Mouse (Mus musculus): ENCODE results near the gene Csf2ra. TPM values are rescaled to one million over a fixed set of nuclear protein-coding genes. Genes with fewer than 3 reads are reported as not detected.
"Not testable (repeated sequence)": the region's sequence is repeated elsewhere in the genome, so short reads cannot be mapped to it uniquely, and the experiment has no call there.

Csf2ra gene
- polyA plus RNA-seq, 1 experiment from 2014 or later = 27.9 TPM

DNA sequence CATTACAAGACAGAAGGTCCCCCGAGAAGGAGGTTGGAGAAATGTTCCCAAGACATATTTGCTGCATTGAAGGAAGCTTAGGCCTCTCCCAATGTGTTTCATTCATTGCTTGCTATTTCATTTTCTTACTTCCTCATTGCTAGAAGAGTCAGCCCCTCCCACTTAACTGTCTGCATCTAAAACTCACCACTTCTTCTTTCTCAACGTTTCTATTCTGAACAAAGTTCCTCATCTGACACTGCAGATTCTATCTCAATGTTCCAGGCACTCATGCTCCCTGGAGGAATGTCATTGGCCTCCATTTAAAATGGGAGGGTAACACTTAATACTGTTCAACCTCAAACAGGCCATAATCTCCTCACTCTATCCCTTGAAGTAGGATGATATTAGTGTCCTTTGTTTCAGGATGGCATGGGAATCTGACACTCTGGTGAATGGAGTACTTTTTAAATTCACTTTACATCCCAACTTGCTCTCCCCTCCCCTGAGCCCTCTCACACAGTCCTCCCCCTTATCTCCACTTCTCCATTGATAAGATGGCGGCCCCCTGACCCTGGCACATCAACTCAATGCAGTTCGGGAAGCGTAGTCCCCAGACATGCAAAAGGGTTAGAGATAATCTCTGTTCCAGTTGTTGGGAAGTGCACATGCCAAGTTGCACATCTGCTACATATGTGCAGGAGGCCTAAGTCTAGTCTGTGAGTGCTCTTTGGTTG is 16.6 kb upstream of the Csf2ra start:
- H3K9me3 ChIP-seq = no peaks in the 10 kb centered on the region
- WGBS = 53% methylated on average over 5 of the region's 5 CpGs

DNA sequence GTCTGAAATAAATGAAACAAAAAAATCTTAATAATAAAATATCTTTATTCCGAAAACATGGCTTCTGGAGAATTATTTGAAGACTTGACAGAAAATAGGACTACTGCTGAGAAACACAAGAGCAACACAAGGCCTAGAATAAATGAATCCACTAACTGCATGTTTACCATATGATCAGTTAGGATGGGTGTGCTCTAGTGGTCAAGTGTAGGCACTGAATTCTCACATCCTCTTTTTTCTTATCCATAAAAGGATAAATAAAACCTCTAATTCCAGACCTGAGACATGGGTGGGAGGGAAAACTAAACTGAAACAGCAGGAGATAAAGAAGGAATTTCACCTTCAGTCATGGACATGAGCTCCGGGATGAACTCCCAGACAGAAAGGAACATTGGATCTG is 9.7 kb upstream of the Csf2ra start:
- H3K36me3 ChIP-seq = no peaks in the 10 kb centered on the region
- no peak overlapping the region for H3K4me3 ChIP-seq
- H3K9me3 ChIP-seq = no peaks in the 10 kb centered on the region
- no peak for DNase-seq (ENCODE audit: low spot score)
- no peak overlapping the region for H3K27ac ChIP-seq
- no peaks in the 10 kb centered on the region for H3K4me1 ChIP-seq
- H3K27me3 ChIP-seq (ENCODE audit: insufficient read depth, poor library complexity, severe bottlenecking) = no peaks in the 10 kb centered on the region
- 64% methylated on average over 2 of the region's 2 CpGs for WGBS

More for the DNA sequence above, 16.6 kb upstream of the Csf2ra start:
- H3K4me3 ChIP-seq = no peak overlapping the region
- H3K4me1 ChIP-seq = no peaks in the 10 kb centered on the region
- H3K27ac ChIP-seq = no peak overlapping the region
- no peak for DNase-seq (ENCODE audit: low spot score)
- H3K27me3 ChIP-seq (ENCODE audit: insufficient read depth, poor library complexity, severe bottlenecking) = no peaks in the 10 kb centered on the region
- no peaks in the 10 kb centered on the region for H3K36me3 ChIP-seq

- Histone ChIP-seq H3K9me3 (no peaks in the 10 kb centered on the region), H3K4me1 (no peaks in the 10 kb centered on the region), H3K27me3 (ENCODE audit: insufficient read depth, poor library complexity, severe bottlenecking) (no peaks in the 10 kb centered on the region), H3K36me3 (no peaks in the 10 kb centered on the region), H3K4me3 (no peak overlapping the region), H3K27ac (no peak overlapping the region)
- no peak for DNase-seq (ENCODE audit: low spot score)
- WGBS = 52% methylated on average over 5 of the region's 5 CpGs
These were observed 6.3 kb upstream of the Csf2ra start for GRCm38 (mm10) chr19:61234532-61234931.

DNA sequence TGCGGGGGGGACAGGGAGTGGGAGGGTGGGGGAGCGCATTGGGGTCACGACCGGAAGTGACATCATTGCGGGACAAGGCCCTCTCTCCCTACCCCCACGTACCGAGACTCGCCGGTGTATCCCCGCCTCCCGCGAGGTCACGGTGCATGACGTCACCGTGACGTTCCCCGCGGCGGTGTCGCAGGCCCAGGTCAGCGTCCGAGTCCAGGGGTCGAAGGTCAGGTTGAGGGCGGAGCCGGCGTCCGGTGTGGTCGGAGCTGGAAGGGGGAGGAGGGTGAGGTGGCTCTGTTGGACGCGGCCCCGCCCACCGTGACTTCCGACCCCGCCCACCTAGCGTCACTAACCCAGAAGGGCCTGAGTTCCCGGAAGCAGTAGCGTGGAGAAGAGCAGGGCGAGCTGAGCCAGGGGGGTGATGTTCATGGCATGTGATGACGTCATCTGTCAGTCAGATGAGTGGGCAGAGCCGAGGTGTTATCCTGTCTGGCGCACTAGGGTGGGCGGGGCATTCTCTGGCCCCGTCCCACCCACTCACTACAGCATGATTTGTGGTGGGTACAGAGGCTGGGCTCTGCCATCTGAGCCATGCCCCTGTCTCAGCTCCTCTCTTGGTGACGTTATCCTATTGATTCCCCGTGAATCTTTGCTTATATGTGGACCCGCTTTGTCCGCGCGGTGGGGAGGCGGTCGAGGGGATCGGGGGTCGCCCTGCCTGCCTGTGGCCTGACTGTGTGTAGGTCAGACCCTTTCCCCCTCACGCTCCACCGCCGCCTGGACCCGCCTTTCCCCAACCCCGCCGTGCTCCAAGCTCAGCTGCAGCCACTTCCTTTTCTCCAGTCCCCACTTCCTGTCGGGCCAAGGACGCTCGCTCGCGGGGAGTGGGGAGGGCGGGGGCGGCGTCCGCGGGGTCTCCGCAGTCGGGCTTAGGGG is 1.0 kb downstream of the Csf2ra start:
- H3K9me3 ChIP-seq = peaks cover 8% of the 10 kb centered on the region; the same call in 1 of the 2 replicates
- peaks cover 26% of the 10 kb centered on the region for H3K4me1 ChIP-seq
- peak; percentile 97 for DNase-seq (ENCODE audit: low spot score)
- WGBS = 3% methylated on average over 70 of the region's 71 CpGs
- peak overlapping the region; percentile 79 for H3K4me3 ChIP-seq
- H3K36me3 ChIP-seq = 0 out of 2 replicates have a peak, but pooled peaks cover 6% of the 10 kb centered on the region
- H3K27ac ChIP-seq = peak overlapping the region; percentile 94
- H3K27me3 ChIP-seq (ENCODE audit: insufficient read depth, poor library complexity, severe bottlenecking) = no peaks in the 10 kb centered on the region

DNA sequence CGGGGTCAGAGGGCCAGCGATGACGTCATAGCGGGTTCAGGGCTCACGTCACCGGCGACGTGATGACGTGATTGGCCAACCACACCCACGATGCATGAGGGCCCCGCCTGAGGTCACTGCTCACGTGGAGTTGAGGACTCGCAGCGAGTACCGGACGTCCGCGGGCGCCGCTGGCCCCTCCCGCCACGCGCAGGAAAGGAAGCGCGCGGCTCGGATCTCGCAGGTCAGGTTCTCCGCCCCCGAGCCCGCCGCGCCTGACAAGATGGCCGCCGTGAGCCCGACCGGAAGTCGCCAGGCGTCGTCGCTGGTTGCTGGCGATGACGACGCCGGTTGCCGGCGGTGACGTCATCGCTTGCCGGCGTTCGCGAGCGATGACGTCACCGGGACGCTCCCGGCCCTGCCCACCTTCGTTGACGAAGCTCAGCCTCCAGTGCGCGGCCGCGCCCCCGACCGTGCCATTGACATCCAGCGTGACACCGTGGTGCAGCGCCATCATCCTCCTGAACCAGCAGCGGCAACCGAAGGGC is 1.8 kb downstream of the Csf2ra start:
- 4% methylated on average over 69 of the region's 71 CpGs for WGBS
- peaks cover 8% of the 10 kb centered on the region; the same call in 1 of the 2 replicates for H3K9me3 ChIP-seq
- 0 out of 2 replicates have a peak, but pooled peaks cover 6% of the 10 kb centered on the region for H3K36me3 ChIP-seq
- H3K27ac ChIP-seq = peak overlapping the region; percentile 94
- no peaks in the 10 kb centered on the region for H3K27me3 ChIP-seq (ENCODE audit: insufficient read depth, poor library complexity, severe bottlenecking)
- H3K4me1 ChIP-seq = peaks cover 26% of the 10 kb centered on the region
- H3K4me3 ChIP-seq = peak overlapping the region; percentile 79
- no peak for DNase-seq (ENCODE audit: low spot score)

DNA sequence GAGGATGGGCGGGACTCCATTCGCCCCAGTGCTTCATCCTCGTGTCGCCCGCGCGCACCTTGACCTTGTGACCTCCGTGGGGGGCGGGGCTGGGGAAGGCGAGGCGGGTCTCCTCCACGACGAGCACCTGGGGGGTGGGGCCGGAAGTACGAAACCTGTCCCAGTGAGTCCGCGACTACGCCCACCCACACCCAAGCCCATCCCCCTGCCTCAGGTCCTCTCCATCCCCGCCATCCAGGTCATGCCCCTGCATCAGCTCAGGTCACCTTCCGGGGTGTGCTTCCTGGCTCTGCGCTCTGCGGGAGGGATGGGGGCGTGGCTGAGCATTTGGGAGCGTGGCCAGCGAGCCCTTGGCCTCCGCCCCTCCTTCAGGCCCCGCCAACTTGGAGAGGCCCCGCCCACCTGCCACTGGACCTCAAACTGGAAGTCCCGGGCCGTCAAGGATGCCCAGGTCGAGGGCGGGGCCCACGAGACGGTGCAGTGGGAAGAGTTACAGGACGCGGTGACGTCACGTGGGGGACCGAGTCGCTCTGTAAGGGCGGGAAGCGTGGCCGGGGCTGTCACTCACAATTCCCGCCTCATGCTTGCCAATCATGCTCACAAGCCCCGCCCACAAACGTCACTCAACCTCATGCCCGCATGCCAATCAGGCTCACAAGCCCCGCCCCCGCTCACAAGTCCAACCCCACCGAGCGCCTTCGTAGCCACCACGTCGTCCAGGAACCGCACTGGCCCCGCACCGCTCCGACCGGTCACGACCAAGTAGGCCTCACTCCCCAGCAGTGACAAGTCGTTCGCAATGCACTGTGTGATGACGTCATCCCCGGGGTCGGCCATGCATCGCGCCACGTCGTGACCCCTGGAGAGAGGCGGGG is 2.5 kb downstream of the Csf2ra start:
- 8% methylated on average over 70 of the region's 70 CpGs for WGBS
- peak; percentile 95 for DNase-seq (ENCODE audit: low spot score)
- peak overlapping the region; percentile 94 for H3K27ac ChIP-seq

GRCm38 (mm10) chr19:61224678-61225525 is 3.3 kb downstream of the Csf2ra start:
- Histone ChIP-seq H3K27me3 (ENCODE audit: insufficient read depth, poor library complexity, severe bottlenecking) (no peaks in the 10 kb centered on the region), H3K9me3 (peaks cover 8% of the 10 kb centered on the region; the same call in 1 of the 2 replicates), H3K36me3 (0 out of 2 replicates have a peak, but pooled peaks cover 6% of the 10 kb centered on the region), H3K27ac (peak overlapping the region; percentile 94), H3K4me3 (peak overlapping the region; percentile 79), H3K4me1 (peaks cover 26% of the 10 kb centered on the region)
- no peak for DNase-seq (ENCODE audit: low spot score)
- WGBS = 31% methylated on average over 52 of the region's 53 CpGs

More for the DNA sequence above, 2.5 kb downstream of the Csf2ra start:
- no peaks in the 10 kb centered on the region for H3K27me3 ChIP-seq (ENCODE audit: insufficient read depth, poor library complexity, severe bottlenecking)
- peaks cover 8% of the 10 kb centered on the region; the same call in 1 of the 2 replicates for H3K9me3 ChIP-seq
- peaks cover 26% of the 10 kb centered on the region for H3K4me1 ChIP-seq
- peak overlapping the region; percentile 79 for H3K4me3 ChIP-seq
- 0 out of 2 replicates have a peak, but pooled peaks cover 6% of the 10 kb centered on the region for H3K36me3 ChIP-seq

- 94% methylated on average over 6 of the region's 6 CpGs for WGBS
- Histone ChIP-seq H3K4me3 (no peak overlapping the region), H3K27ac (no peak overlapping the region), H3K9me3 (peaks cover 8% of the 10 kb centered on the region; the same call in 1 of the 2 replicates), H3K36me3 (0 out of 2 replicates have a peak, but pooled peaks cover 6% of the 10 kb centered on the region), H3K27me3 (ENCODE audit: insufficient read depth, poor library complexity, severe bottlenecking) (no peaks in the 10 kb centered on the region), H3K4me1 (peaks cover 26% of the 10 kb centered on the region)
- no peak for DNase-seq (ENCODE audit: low spot score)
These were observed 4.4 kb downstream of the Csf2ra start for GRCm38 (mm10) chr19:61223706-61224328.

DNA sequence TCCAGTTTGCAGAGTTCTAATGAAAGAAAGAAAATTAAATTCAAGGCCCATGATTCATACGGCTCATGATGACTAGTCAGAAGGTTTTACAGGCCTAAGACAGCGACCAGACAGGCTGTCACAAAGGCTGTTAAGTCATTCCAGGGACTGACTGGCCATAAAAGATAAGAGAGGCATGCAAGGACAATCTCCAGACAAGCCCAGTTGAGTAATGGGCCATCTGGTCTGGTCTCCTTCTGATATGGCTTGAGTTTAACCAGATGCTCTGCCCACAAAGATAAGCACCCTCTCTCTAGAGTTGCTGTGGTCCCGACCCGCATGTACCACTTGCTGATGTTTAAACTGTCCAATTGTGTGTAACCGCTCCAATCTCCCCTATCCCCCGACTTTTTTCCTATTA is 20.7 kb downstream of the Csf2ra start:
- not testable (repeated sequence) for H3K36me3 ChIP-seq; H3K27ac ChIP-seq; DNase-seq (ENCODE audit: low spot score); H3K27me3 ChIP-seq (ENCODE audit: insufficient read depth, poor library complexity, severe bottlenecking); H3K9me3 ChIP-seq; H3K4me1 ChIP-seq; H3K4me3 ChIP-seq
- WGBS = 42% methylated on average over 6 of the region's 6 CpGs

GRCm38 (mm10) chr19:61199836-61200235 is 28.4 kb downstream of the Csf2ra start:
- no peak overlapping the region for H3K27ac ChIP-seq
- H3K9me3 ChIP-seq = no peaks in the 10 kb centered on the region
- no peak for DNase-seq (ENCODE audit: low spot score)
- no peaks in the 10 kb centered on the region for H3K27me3 ChIP-seq (ENCODE audit: insufficient read depth, poor library complexity, severe bottlenecking)
- no peaks in the 10 kb centered on the region for H3K4me1 ChIP-seq
- 19% methylated on average over 10 of the region's 10 CpGs for WGBS
- H3K4me3 ChIP-seq = no peak overlapping the region
- no peaks in the 10 kb centered on the region for H3K36me3 ChIP-seq

GRCm38 (mm10) chr19:61199316-61199715 is 28.9 kb downstream of the Csf2ra start:
- 14% methylated on average over 13 of the region's 13 CpGs for WGBS
- DNase-seq (ENCODE audit: low spot score) = peak; percentile 97
- Histone ChIP-seq H3K9me3 (no peaks in the 10 kb centered on the region), H3K27ac (no peak overlapping the region), H3K4me3 (no peak overlapping the region), H3K27me3 (ENCODE audit: insufficient read depth, poor library complexity, severe bottlenecking) (no peaks in the 10 kb centered on the region), H3K4me1 (no peaks in the 10 kb centered on the region), H3K36me3 (no peaks in the 10 kb centered on the region)

Data from heart, embryonic 10.5 days (tissue).